Mouse (Mus musculus) layer of hippocampus, adult 8-10 months (tissue): ENCODE measurements around the gene Ddi2. TPM values are rescaled to one million over a fixed set of nuclear protein-coding genes. Genes with fewer than 3 reads are reported as not detected.

Source experiments
- DNase-seq, 2 experiments: peaks; one replicate each; pipeline ENCODE4 v3.0.0; 2022; ENCODE audit warnings: low spot score in 2 of 2
- total RNA-seq, 4 experiments: library from RNA; stranded (reverse); gene quantifications; 2 replicates each; pipeline ENCODE4 v1.2.4; 2022

Ddi2 gene
- total RNA-seq, 4 experiments from 2014 or later: 43.0 to 50.3 (median 46.2) TPM

DNA sequence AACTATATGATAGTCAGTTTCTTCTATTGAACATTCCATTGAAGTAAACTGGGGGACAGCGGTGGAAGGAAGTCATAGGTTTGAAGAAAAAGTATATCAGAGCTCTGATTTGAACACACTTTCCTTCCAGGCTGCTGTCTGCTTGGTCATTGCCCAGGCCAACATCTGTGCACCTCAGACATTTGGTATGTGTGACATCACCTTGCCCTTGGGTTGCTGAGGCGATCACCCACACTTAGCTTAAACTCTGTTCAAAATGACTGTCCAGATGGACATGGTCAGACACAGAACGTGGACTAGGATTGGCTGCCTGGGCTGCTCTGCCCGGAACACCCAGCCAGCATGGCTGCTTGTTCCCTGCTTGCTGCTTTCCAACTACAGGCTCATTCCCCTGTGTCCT lies 19.2 kb upstream of the Ddi2 start:
- DNase-seq: no peak

DNA sequence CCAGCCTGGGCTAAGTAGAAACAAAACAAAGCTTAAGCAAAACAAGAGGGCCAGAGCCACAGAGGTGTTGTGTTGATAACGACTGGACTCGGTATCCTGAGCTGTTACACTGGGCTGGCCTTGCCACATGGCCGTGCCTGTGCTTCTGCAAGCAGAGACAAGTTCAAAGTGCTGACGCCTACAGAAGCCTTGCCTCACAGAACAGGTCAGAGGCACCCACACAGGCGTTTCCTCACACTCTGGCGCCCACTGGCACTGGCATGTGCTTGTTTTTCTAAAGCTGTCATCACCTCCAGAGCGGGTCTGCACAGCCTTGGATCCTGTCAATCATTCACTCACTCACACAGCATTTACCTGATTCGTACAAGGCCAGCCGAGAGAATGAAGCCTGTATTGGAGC lies 18.6 kb upstream of the Ddi2 start:
- no peak for DNase-seq

DNA sequence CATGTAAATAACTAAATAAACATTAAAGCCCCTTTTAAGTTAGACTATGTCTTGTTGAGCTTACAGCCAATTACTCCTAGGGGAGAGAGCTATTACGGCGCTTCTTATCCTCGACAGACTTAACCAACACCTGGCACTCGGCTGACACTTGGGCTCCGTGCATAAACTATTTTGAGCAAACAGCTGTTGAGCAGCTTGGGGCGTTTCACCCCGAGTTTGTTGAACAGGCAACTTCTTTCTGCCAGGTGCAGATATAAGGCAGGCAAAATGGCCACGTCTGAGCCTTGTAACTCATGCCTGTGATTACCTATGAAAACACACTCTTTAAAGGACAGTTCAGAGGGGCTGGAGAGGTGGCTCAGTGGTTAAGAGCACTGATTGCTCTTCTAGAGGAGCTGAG lies 14.8 kb upstream of the Ddi2 start:
- no peak for DNase-seq

DNA sequence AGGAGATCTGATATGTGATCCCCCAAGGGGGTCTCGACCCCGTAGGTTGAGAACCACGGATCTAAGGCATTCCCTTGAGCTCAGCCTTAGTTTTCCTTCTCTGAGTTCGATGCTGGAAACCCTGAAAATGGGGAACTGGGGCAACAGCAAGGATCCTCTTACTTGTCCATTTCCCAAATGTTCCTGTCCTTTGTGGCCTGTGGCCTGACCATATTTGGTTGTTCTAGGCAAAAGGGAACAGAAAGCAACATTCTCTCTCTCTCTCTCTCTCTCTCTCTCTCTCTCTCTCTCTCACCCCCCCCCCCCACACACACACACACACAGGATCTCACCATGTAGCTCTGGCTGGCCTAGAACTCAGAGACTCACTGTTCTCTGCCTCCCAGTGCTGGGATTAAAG lies 13.6 kb upstream of the Ddi2 start:
- DNase-seq: no peak

DNA sequence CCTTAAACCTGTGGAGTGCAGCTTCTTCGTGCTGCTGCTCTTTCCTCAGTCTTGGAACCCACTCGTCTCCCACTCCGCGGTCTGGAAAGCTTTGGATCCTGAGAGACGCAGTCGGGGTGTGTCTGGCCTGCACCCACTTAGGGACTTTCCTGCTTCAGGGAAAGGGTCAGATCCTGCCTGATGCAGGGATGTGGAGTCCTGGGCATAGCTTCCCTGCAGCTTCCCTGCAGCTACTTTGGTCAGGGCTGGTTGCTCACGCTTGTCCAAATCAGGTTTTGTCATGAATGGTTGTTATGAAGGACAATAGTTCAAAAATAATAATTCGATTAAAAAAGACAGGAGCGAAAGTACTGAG lies 12.0 kb upstream of the Ddi2 start:
- DNase-seq: no peak

DNA sequence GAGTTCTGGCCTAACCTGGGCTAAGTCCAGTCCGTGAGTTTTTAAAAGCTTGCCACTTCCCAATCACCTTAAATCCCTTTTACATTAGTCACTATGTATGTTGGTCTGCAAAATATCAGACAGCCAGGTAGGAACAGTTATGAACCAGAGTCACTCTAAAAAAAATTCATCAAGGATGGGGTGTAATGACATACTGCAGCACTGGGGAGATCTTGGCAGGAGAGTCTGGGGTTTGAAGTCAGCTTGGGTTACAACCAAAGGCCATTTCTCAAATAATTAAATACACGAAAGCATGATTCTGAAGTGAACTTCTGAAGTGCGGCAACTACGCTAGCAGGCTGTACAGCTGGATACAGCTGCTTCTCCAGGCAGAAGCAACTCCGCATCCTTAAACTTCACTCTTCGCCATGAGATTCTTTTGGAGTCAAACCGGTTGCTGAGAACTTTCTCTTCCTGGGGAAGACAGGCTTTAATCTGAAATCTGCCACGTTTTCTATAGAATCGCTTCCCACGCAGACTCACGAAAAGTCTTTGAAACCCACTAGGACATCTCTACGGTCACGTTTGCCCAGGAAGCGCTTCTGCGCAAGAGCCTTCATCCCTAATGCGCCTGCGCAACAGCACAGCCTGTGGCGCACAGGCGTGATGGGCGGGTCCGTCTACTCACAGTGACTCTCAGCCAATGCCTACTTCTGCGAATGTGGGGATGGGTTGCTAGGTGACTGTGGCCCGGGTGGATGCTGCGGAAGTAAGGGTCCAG lies 11.4 kb upstream of the Ddi2 start:
- peak; percentile 93 to 95 for DNase-seq

DNA sequence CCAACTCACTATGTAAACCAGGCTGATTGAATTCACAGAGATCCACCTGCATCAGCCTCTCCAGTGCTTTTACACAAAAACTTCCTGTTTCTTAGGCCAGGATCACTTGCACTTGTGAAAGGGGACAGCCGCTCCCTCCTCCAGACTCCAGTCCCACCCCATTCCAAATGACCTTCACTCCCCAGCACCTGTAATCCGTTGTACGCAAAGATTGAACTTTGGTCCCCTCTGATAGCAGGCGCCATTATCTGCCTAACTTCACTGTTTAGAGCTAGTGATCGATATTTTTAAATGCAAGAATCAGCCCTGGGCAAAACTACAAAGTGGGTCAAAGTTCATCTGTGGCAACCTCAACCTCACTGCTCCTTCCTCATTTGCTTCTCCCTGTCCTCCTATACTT lies 8.5 kb upstream of the Ddi2 start:
- no peak for DNase-seq

DNA sequence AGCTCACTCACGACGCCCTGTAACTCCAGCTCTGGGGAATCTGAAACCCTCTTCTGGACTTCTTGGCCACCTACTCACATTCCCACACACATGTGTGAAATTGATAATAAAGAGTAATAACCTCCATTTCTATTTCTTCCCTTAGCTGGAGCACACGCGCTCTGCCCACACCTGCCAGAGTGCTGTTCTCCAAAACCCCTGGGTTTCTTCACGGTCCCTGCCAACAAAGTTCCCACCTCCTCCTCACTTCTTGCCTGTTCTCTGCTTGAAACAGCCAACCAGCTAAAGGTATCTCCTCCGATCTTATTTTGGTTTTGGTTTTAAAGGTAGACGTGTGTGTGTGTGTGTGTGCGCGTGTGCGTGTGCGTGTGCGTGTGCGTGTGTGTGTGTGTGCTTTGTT lies 7.2 kb upstream of the Ddi2 start:
- no peak for DNase-seq

DNA sequence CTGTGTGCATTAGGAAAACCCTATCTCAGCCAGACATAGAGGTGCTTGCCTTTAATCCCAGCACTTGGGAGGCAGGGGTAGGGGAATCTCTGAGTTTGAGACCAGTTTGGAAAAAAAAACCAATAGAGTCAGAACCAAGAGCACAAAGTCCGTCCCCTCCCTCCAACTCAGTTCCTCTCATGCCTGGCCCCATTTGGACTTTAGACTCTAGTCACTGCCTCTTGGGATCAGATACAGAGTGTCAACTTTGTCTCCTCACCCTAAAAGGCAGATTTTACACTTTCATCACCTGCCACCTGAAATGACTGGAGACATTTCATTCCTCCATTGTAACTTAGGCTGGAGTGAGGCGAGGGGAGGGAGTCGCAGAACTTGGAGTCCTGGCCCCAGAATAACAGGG lies 6.0 kb upstream of the Ddi2 start:
- DNase-seq: no peak

DNA sequence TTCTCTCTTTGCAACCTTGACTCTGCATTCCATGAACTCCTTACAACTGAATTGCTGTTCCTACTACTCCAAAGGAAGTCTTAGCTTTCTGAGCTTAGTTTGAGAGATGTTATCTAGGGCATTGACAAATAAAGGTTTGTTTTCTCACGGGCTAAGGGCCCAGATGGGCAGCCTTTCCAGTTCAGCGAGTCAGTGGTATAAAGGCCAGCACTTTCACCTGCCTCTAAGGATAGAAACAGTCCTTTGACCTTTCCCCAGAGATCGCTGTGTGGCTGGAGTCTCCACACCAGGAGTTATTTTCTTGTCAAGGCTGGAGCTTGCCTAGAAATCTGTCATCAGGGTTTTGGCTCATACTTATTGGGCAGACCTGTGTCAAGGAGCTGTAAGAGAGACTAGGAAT lies 2.5 kb upstream of the Ddi2 start:
- no peak for DNase-seq

DNA sequence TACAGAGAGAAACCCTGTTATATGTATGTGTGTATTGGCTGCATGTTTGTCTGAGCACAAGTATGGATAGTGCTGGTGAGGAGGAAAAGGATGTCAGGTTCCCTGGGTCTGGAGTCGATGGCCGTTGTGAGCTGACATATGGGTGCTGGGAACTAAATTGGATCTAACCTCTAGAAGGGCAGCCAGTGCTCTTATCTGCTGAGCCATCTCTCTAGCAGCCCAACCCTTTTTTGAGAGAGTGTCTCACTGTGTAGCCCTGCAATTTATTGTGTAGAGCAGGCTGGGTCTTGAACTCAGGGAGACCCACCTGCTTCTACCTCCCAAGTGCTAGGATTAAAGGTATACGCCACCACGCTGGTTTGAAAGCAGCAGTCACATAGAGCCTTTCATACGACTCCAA lies 2.1 kb upstream of the Ddi2 start:
- no peak for DNase-seq

DNA sequence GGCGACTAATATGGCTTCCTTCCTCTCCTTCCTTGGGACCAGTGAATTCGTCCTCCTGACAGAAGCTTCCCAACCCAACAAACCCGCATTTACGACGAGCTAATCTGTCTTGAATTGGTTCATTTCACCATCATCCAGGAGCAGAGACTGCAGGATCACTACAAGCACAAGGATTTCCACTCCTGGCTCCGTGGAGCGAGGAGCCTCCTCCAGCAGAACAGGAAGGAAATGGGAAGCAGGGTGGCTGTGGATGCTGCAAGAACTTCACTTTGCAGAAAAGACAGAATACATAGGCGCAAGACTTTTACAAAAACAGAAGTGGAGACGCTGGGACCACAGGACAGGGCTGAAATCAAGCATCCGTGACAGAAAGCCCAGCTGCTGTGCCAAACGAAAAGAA lies 1.4 kb upstream of the Ddi2 start:
- no peak for DNase-seq

DNA sequence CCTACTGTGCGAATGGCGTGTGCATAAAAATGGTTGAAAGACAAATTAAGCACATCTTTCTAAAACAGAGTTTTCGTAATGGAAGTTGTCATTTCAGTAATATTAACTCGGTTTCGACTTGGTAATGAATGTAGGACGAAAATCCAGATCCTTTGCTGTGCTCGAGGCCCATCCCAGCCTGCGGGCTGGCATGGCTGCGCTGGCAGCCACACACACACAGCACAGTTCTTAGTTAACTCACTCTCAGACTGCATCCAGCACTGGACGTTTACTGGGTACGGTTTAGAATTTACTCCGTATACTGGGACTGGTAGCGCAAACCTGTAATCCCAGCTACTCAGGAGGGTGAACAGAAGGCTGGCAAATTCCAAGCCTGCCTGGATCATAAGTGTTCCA lies 452 bp upstream of the Ddi2 start:
- no peak for DNase-seq

DNA sequence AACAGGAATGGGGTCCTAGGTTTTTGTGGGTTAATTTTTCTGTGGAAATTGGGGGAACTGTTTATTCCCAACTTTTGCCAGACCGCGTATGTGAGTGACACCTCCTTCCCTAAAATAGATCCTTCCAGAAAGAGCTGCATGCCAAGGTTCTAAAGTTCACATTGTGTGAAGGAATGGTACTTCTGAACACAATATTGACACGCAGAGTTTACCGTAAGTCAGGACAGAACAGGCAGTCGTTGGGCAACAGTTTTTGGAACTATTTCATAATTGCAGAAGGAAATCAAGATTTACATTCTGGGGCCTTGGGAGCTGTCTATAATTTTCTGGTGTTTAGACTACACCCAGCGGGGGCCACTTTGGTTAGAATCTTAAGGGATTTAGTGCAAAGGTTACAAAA lies 1.3 kb downstream of the Ddi2 start:
- DNase-seq: no peak

DNA sequence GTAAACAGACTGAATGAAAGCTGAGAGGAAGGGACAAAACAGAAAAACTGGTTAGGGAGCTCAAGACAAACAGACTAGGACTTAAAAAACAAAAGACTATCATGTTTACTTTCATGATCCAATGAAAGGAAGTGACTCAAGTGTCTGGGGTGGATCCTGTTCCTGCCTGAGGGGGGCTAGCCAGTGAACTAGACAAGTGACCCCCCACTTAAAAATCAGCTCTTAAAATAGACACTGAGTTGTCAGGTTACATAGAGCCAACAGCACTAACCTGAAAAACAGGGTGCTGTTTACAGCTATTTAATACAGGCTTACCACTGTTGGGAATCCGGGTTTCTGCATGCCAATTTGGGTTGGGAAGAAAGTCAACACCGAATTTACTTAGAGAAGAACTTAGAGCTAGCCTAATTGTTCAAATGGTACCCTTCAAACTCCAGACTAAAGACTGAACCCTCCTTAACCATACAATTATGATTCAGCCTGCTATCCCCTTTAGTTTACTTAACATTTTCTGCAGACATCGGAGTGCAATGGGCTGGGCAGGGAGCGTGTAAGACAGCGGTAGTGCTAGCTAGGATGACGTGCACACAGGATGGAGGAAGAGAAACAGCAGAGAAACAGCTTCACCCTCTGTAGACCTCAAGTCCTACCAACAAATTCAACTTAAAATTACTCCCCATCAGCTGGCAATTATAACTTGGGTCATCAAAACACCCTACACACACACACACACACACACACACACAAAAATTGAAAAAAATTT lies 2.3 kb downstream of the Ddi2 start:
- DNase-seq: no peak

DNA sequence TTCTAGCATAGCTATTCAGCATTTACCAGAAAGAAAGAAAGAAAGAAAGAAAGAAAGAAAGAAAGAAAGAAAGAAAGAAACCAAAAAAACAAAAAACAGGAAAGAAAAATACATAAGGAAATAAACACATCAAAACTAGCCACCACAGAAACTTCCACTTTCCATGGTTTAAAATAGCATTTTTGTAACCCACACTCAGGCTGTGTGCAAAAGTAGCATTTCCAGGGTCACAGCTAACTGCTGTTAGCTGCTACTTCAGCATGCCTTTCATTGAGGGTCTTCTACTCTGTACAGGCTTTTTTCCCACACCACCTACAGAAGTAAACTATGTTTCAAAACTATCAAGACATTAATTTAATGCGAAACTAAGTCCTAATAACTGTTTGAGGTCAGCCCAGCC lies 3.9 kb downstream of the Ddi2 start:
- DNase-seq: no peak

DNA sequence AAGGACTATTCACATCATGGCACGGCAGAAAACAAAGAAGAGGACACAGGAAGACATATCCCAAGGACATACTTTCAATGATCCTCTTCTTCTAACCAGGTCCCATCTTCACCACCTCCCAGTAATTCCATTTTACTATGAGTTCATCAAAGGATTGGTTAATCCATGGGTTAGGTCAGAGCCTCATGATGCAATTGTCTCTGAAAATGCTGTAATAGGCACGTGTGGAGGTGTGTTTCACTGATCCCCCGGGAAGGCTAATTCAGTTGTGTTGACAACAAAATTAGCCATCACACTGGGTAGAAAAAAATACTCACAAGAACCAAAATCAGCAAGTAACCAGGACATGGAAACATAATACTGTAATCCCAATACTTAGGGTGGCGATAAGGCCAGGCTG lies 5.6 kb downstream of the Ddi2 start:
- DNase-seq: no peak

DNA sequence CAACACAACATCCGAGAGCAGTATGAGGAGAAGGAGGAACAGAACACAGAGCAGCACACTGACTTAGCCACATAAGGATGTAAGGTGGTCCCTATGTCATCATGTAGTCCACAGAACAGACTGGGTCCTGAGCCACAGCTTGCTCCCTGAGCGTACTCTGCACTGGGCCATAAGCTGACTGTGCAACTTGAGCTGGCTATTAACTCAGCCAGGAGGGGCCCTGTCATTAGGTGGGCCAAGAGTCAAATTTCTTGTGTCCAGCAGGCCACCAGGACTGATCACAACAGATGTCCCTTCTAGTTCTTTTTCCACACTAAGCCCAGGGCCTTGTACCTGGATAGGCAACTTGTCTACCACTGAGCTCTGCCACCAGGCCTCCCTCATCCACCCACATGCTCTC lies 8.2 kb downstream of the Ddi2 start:
- no peak for DNase-seq

DNA sequence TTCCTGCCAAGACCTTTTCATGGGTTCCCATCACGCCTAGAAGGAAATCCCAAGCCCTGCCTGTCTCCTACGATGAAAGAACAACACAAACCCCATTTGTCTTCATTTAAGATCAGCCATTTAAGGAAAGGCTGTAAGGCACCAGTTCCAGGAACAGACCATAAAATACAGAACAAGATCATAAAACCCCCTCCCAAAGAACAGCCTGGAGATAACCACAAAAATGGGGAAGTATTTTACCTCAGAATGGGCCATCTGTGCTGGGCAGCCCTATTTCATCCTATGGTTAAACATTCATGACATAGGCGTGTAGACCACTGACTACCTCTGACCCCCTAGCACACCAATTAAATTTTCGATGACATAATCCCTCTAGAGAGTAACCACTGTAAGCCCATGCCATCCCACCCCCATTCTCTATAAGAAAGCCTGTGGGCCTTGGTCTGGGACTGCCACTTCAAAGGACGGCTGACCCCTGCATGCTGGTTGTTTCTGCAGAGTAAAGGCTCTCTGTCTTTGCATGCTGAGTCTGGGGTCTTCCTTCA lies 9.5 kb downstream of the Ddi2 start:
- DNase-seq: no peak

DNA sequence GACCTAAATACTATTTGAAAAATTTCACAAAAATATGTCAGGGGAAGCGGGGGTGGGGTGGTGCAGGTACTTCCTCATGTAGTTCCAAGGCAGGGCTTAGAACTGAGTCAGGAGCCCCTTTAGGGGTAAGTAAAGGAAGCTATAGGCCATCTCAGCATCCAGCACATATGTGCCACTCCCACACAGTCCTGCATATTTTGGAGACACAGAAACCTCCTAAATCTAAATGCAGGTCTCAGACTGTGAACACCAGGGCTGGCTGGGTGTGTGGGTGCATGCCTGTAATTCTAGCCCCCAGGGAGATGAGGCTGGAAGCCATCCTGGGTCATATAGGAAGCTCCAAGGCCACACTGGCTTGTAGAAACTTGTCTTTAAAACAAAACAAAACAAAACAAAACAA lies 12.0 kb downstream of the Ddi2 start:
- no peak for DNase-seq

DNA sequence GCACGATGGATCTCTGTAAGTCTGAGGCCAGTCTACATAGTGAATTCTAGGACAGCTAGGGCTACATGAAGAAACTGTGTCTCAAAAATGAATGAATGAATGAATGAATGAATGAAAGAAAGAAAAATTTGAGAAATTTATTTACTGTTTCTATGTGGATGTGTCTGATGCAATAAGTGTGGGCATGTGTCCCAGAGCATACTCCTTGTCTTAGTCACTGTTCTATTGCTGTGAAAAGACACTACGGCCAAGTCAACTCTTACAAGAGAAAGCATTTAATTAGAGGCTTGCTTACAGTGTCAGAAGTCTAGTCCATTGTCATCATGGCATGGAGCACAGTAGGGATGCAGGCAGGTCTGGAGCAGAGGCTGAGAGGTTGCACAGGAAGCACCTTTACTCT lies 14.2 kb downstream of the Ddi2 start:
- no peak for DNase-seq

DNA sequence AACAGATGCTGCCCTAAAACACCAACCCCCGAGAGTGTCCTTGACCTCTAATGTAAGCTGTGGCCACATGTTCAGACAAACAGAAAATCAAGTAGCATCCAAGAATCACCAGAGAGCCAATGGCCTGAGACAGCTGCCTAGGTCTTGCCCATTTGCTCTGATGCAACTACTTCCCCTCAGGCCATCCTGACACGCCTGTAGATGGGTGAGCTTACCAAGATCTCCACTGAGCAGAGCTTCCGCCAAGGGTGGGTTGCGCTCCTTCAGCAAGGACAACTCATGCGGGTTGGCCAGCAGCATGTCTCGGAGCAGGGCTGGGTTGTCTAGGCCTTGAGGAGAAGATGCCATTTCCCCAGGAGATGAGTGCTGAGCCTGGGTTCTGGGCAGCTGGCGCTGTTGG lies 15.2 kb downstream of the Ddi2 start:
- DNase-seq: no peak

DNA sequence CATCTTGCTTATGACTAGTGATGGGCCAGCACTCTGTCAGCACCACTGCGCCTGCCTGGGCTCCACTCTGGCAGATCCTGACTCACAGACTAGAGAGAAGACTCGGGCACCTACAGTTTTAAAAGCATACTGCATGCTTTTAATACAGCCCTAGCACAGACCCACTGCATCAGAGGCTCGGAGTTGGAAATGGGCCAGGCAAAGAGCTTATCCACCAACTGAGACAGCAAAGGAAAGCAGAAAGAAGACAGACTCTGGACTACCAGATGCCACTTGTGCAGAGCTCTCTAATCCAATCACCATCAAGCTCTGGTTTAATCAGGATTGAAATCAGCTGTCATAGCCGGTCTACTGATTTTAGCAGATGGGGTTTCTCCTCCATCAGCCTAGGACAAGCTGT lies 17.9 kb downstream of the Ddi2 start:
- DNase-seq: peak; percentile 85 to 86
